Mouse (Mus musculus) testis, adult 2 months (tissue): ENCODE measurements around the gene 1700125H20Rik. TPM values are rescaled to one million over a fixed set of nuclear protein-coding genes. Genes with fewer than 3 reads are reported as not detected.
"Not testable (repeated sequence)": the region's sequence is repeated elsewhere in the genome, so short reads cannot be mapped to it uniquely, and the experiment has no call there.

Source experiments
- H3K27ac ChIP-seq: fragments of 200-500 bp; 2 replicates; pipeline ENCODE4 v1.5.1; 2012; ENCODE audit warnings: low read depth, low read length; ENCODE audit not compliant: control insufficient read depth, insufficient read depth
- H3K27me3 ChIP-seq: fragments of 200-500 bp; 2 replicates; pipeline ENCODE4 v1.6.1; 2012; ENCODE audit warnings: mild to moderate bottlenecking, low read length, moderate library complexity; ENCODE audit not compliant: control insufficient read depth, insufficient read depth
- H3K36me3 ChIP-seq: fragments of 200-500 bp; 2 replicates; pipeline ENCODE4 v1.6.1; 2012; ENCODE audit warnings: mild to moderate bottlenecking, low read length; ENCODE audit not compliant: control insufficient read depth, insufficient read depth
- H3K4me1 ChIP-seq: fragments of 200-500 bp; 2 replicates; pipeline ENCODE4 v1.6.1; 2012; ENCODE audit warnings: low read length; ENCODE audit not compliant: control insufficient read depth, insufficient read depth
- H3K4me3 ChIP-seq: fragments of 200-500 bp; 2 replicates; pipeline ENCODE4 v1.5.1; 2012; ENCODE audit warnings: low read depth, mild to moderate bottlenecking, low read length, moderate library complexity, mixed read lengths; ENCODE audit not compliant: control insufficient read depth
- CTCF ChIP-seq: fragments of 200-500 bp; IDR thresholded peaks from 2 replicates; pipeline ENCODE4 v1.5.1; 2012; ENCODE audit warnings: low read depth, mild to moderate bottlenecking, inconsistent platforms, low read length, moderate library complexity; ENCODE audit not compliant: control insufficient read depth, insufficient read depth, insufficient replicate concordance
- POLR2A ChIP-seq: fragments of 200-500 bp; IDR thresholded peaks from 2 replicates; pipeline ENCODE4 v1.6.1; 2012; ENCODE audit warnings: low read depth, mild to moderate bottlenecking, inconsistent platforms, low read length, moderate library complexity; ENCODE audit not compliant: control insufficient read depth
- polyA plus RNA-seq: library from polyadenylated mRNA; depleted of rRNA; stranded (reverse); fragments of >200 nt; gene quantifications from 2 replicates; pipeline ENCODE4 v1.2.3, GENCODE M21; 2012

Gene 1700125H20Rik
- polyA plus RNA-seq, 1 experiment: 23.0 TPM

DNA sequence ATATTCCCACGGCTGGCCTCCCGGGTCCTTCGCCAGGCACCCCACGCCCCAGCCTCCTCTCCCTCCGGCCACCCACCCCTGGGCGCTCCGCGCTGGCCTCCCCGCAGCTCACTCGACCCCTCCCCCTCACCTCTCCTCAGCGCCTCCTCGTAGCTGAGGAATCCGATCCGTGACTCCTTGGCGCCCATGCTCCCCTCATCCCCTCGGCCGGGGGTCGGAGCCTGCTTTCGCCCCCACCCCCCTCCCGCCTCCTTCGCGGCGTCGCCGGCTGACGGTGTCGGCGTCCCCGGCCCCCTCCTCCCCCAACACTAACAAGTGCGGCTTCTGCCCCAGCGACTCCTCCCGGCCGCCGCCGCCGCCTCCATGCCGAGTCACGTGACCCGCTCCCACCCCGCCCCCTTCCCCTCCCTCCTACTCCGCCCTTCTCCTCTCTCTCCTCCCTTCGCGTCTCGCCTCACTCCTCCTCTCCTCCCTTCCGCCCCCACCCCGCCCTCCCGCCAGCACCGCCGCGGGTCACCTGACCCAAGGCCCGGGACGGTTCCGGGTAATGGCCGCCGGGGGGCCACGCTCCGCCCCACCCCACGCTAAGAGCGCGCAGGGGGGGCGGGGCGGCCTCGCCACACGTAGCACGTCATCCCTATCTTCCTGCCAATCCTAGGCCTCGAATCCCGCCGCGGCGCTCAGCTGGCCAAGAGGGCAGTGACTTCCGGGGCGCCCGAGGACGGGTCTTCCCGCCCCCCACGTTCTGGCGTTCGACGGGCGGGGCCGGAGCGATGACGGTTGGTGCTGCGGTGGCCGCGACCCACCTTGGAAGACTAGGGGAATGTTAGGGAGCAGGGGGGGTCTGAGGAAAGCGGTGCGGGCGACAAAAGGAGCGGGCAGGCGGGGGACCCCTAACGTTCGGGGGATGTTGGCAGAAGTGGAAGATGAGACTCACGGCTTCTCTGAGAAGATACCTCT is 30.3 kb upstream of the 1700125H20Rik start, which contains the start of gene Usp32:
Usp32 (minus strand) TSS at position 581 of the 960 bp plus-strand sequence.
- Histone ChIP-seq H3K4me3 (peak within 1 kb of the TSS; percentile 99), H3K4me1 (no peaks in the 10 kb centered on the region; the same call in none of the 2 replicates), H3K27ac (peak within 1 kb of the TSS; percentile 100), H3K36me3 (no peaks in the 10 kb centered on the region), H3K27me3 (no peaks in the 10 kb centered on the region)
- peak; percentile 94 for TF ChIP-seq POLR2A
- TF ChIP-seq CTCF: no peak

GRCm38 (mm10) chr11:85152256-85152930 is 17.8 kb upstream of the 1700125H20Rik start:
- H3K27ac ChIP-seq: no peak overlapping the region
- H3K4me3 ChIP-seq: no peak overlapping the region
- H3K36me3 ChIP-seq: no peaks in the 10 kb centered on the region
- H3K27me3 ChIP-seq: no peaks in the 10 kb centered on the region
- TF ChIP-seq POLR2A: no peak
- no peak for TF ChIP-seq CTCF
- H3K4me1 ChIP-seq: no peaks in the 10 kb centered on the region

GRCm38 (mm10) chr11:85157301-85157700 is 12.9 kb upstream of the 1700125H20Rik start:
- Histone ChIP-seq H3K4me3 (no peak overlapping the region), H3K27me3 (no peaks in the 10 kb centered on the region), H3K36me3 (no peaks in the 10 kb centered on the region), H3K4me1 (no peaks in the 10 kb centered on the region), H3K27ac (no peak overlapping the region)
- TF ChIP-seq CTCF (no peak), POLR2A (no peak)

DNA sequence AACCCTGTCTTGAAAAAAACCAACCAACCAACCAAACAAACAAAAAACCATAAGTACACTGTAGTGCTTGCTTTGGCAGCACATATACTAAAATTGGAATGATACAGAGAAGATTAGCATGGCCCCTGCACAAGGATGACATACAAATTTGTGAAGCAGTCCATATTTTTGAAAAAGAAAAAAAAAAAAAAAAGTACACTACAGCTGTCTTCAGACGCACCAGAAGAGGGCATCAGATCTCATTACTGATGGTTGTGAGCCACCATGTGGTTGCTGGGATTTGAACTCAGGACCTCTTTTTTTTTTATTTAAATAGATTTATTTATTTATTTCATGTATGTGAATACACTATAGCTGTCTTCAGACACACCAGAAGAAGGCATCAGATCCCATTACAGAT is 7.2 kb upstream of the 1700125H20Rik start:
- H3K4me3 ChIP-seq, H3K36me3 ChIP-seq, H3K4me1 ChIP-seq, H3K27ac ChIP-seq, H3K27me3 ChIP-seq: not testable (repeated sequence)

DNA sequence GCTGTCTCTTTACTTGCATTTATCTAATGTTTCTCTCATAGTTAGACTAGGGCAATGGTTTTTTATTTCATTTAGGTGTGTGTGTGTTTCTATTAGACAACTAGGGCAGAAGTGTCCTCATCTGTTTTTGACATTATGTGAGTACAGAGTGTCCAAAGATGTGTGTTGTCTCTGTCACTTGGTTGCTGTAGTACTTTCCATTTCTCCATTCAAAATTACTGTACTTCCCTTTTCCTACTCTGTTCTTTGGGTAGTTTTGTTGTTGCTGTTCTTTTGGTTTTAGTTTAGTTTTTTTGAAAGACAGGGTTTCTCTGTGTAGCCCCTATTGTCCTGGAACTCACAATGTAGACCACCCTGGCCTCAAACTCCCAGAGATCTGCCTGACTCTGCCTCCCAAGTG is 5.8 kb upstream of the 1700125H20Rik start:
- H3K27ac ChIP-seq: no peak overlapping the region
- H3K36me3 ChIP-seq: no peaks in the 10 kb centered on the region
- no peaks in the 10 kb centered on the region for H3K27me3 ChIP-seq
- no peak overlapping the region for H3K4me3 ChIP-seq
- H3K4me1 ChIP-seq: peaks cover 2% of the 10 kb centered on the region; the same call in 1 of the 2 replicates
- TF ChIP-seq CTCF (no peak), POLR2A (no peak)

GRCm38 (mm10) chr11:85167503-85167902 is 2.7 kb upstream of the 1700125H20Rik start:
- TF ChIP-seq CTCF (no peak), POLR2A (no peak)
- H3K27me3 ChIP-seq: no peaks in the 10 kb centered on the region
- no peaks in the 10 kb centered on the region for H3K36me3 ChIP-seq
- peak overlapping the region; percentile 75; the same call in 1 of the 2 replicates for H3K27ac ChIP-seq
- H3K4me1 ChIP-seq: peaks cover 15% of the 10 kb centered on the region
- H3K4me3 ChIP-seq: no peak overlapping the region

- Histone ChIP-seq H3K36me3 (no peaks in the 10 kb centered on the region), H3K4me1 (peaks cover 15% of the 10 kb centered on the region), H3K27me3 (no peaks in the 10 kb centered on the region), H3K4me3 (peak overlapping the region; percentile 91), H3K27ac (peak overlapping the region; percentile 68)
- no peak for TF ChIP-seq CTCF
- TF ChIP-seq POLR2A: peak; percentile 84; the same call in 1 of the 2 replicates
Measured at GRCm38 (mm10) chr11:85170833-85171232, 629 bp downstream of the 1700125H20Rik start.
